Mouse (Mus musculus): ENCODE measurements around the gene Kbtbd6.

GRCm38 (mm10) chr14:79490246-79490645, 38.6 kb downstream of the Kbtbd6 start:
- TF ChIP-seq CTCF (IDR thresholded peaks at IDR 0.05; ENCODE audit: low read depth, low read length) (no peak), POLR2A (IDR thresholded peaks at IDR 0.05; ENCODE audit: extremely low read depth, insufficient read depth, low read length) (no peak)
